Mouse (Mus musculus) CH12.LX (cell line): ENCODE results near the gene Phpt1.

Experiments
- CTCF ChIP-seq, 2 experiments: IDR thresholded peaks in 1 of 2; conservative IDR thresholded peaks in 1 of 2; 2 replicates each; pipeline ENCODE4 v1.5.1; 2011 to 2012; ENCODE audit warnings: low read depth in 2 of 2, low read length in 2 of 2, improper control_type of control experiment in 1 of 2, inconsistent platforms in 1 of 2, mild to moderate bottlenecking in 1 of 2, moderate library complexity in 1 of 2
- E2F4 ChIP-seq: IDR thresholded peaks from 2 replicates; pipeline ENCODE4 v1.6.1; 2011; ENCODE audit warnings: low read depth, low read length, improper control_type of control experiment; ENCODE audit not compliant: insufficient replicate concordance
- UBTF ChIP-seq: IDR thresholded peaks from 2 replicates; pipeline ENCODE4 v1.6.1; 2012; ENCODE audit warnings: low read depth, mild to moderate bottlenecking, inconsistent platforms, low read length, improper control_type of control experiment, moderate library complexity

DNA sequence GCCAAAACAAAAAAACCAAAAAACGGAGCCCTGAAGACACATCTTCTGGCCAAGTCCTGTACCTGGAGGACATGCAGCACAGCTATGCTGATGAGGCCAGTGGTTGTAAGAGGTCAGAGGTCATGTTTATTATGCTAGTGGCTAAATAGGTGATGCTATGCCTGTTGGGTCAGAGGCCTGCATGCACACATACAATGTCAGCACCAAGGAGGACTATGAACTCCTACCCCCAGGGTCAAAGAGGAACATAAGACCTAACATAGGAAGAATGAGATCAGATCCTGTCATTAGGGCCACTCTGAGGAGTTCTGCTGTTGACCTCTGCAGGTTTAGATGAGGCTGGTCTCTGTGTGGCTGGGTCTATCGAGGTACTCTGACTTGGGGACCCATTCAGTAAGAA is 25.0 kb upstream of the Phpt1 start:
- TF ChIP-seq CTCF (conservative IDR thresholded peaks at IDR 0.05 in 1 of 2, IDR thresholded peaks at IDR 0.05 in 1 of 2; ENCODE audit: low read depth in 2 of 2, low read length in 2 of 2) (no peak), UBTF (no peak), E2F4 (no peak)
